Mouse (Mus musculus) embryonic fibroblast, embryonic 13.5 days (primary cell): Measurements from ENCODE around the gene Smr2.

Experiments used
- CTCF ChIP-seq: IDR thresholded peaks from 2 replicates; pipeline ENCODE4 v1.5.1; 2011; ENCODE audit warnings: mild to moderate bottlenecking, control low read depth, low read length, moderate library complexity, borderline replicate concordance; ENCODE audit not compliant: insufficient read depth
- POLR2A ChIP-seq: IDR thresholded peaks from 2 replicates; pipeline ENCODE4 v1.6.1; 2011; ENCODE audit warnings: low read depth, mild to moderate bottlenecking, control low read depth, low read length, moderate library complexity

DNA sequence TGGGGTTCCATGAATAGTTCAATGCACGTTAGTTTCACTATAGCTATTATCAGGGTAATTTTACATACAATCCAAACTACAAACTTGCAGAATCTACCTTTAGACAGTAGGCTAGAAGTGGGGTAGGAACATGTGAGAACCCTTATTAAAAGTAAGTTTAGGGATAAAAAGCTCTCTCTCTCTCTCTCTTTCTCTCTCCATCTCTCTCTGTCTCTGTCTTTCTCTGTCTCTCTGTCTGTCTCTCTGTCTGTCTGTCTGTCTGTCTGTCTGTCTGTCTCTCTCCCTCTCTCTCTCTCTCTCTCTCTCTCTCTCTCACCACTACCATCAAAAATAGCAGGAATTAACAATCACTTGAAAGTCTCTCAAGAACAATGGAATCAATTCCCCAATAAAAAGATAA is 25.1 kb downstream of the Smr2 start, which contains the start of gene Gm11116:
- no peak for TF ChIP-seq CTCF
- TF ChIP-seq POLR2A, result no peak
